Mouse (Mus musculus) ES-Bruce4 (cell line): ENCODE measurements around the gene Gspt1.

Experiments used
- CTCF ChIP-seq: IDR thresholded peaks from one replicate; pipeline ENCODE4 v1.8.1; 2011; ENCODE audit warnings: low read depth, low read length
- POLR2A ChIP-seq: IDR thresholded peaks from one replicate; pipeline ENCODE4 v1.8.1; 2011; ENCODE audit warnings: low read length; ENCODE audit not compliant: insufficient read depth

GRCm38 (mm10) chr16:11202571-11203554 is 51.3 kb downstream of the Gspt1 start, which contains the start of gene Rsl1d1:
- TF ChIP-seq POLR2A (peak; percentile 88), CTCF (no peak)
